Mouse (Mus musculus): Measurements from ENCODE around the gene Mks1.

- TF ChIP-seq CTCF (IDR thresholded peaks at IDR 0.05; ENCODE audit: extremely low read depth, insufficient read depth, insufficient read length, insufficient replicate concordance) (no peak), POLR2A (IDR thresholded peaks at IDR 0.05; ENCODE audit: low read depth, low read length) (no peak)
Observed at GRCm38 (mm10) chr11:87847884-87848283, 5.1 kb upstream of the Mks1 start.
